Mouse (Mus musculus) neural tube, embryonic 15.5 days (tissue): Measurements from ENCODE around the gene Plekhm3. TPM values are rescaled to one million over a fixed set of nuclear protein-coding genes. Genes with fewer than 3 reads are reported as not detected.

Experiments
- ATAC-seq: fragments of 200-750 bp; cut with Nextera tagmentation; 2 replicates; pipeline ENCODE4 v1.8.0; 2017; ENCODE audit warnings: mild to moderate bottlenecking, moderate TSS enrichment, moderate library complexity; ENCODE audit not compliant: low FRiP score
- H3K27ac ChIP-seq: fragments of 300-500 bp; sonication (generic); replicated peaks from 2 replicates; pipeline ENCODE4 v1.5.1; 2015; ENCODE audit warnings: mild to moderate bottlenecking, inconsistent platforms
- H3K27me3 ChIP-seq: fragments of 300-500 bp; sonication (generic); replicated peaks from 2 replicates; pipeline ENCODE4 v1.6.1; 2015; ENCODE audit warnings: inconsistent platforms
- H3K36me3 ChIP-seq: fragments of 300-500 bp; sonication (generic); 2 replicates; pipeline ENCODE4 v1.6.1; 2015; ENCODE audit warnings: inconsistent platforms
- H3K4me1 ChIP-seq: fragments of 300-500 bp; sonication (generic); 2 replicates; pipeline ENCODE4 v1.6.1; 2015; ENCODE audit warnings: inconsistent platforms
- H3K4me2 ChIP-seq: fragments of 300-500 bp; sonication (generic); 2 replicates; pipeline ENCODE4 v1.6.1; 2015; ENCODE audit warnings: inconsistent platforms, mild to moderate bottlenecking, moderate library complexity
- H3K4me3 ChIP-seq: fragments of 300-500 bp; sonication (generic); replicated peaks from 2 replicates; pipeline ENCODE4 v1.5.1; 2015; ENCODE audit warnings: mild to moderate bottlenecking, inconsistent platforms
- H3K9ac ChIP-seq: fragments of 300-500 bp; sonication (generic); replicated peaks from 2 replicates; pipeline ENCODE4 v1.6.1; 2015; ENCODE audit warnings: mild to moderate bottlenecking, inconsistent platforms
- H3K9me3 ChIP-seq: fragments of 300-500 bp; sonication (generic); replicated peaks from 2 replicates; pipeline ENCODE4 v1.6.1; 2016; ENCODE audit warnings: inconsistent platforms
- WGBS: fragments of 180-500 bp; shearing (Covaris S2); methylation state at CpG from one replicate; pipeline ENCODE4 v1.1.7; 2015; ENCODE audit warnings: mixed read lengths; 5-methylcytosine and 5-hydroxymethylcytosine counted together
- polyA plus RNA-seq: library from polyadenylated mRNA; unstranded; fragments of >200 nt; fragmentation: Nextera tagmentation; extraction: Ambion mirVana; gene quantifications from 2 replicates; pipeline ENCODE4 v1.2.1, GENCODE M21; 2015

Gene Plekhm3
- polyA plus RNA-seq, 1 experiment from 2014 or later: 12.0 TPM

- Histone ChIP-seq H3K4me1 (peaks cover 6% of the 10 kb centered on the region), H3K36me3 (no peaks in the 10 kb centered on the region), H3K9ac (no peak overlapping the region), H3K27me3 (no peaks in the 10 kb centered on the region), H3K9me3 (no peaks in the 10 kb centered on the region), H3K4me3 (no peak overlapping the region), H3K4me2 (no peak overlapping the region), H3K27ac (no peak overlapping the region)
- 93% methylated on average over 15 of the region's 15 CpGs for WGBS
- no peak for ATAC-seq
Measured at GRCm38 (mm10) chr1:64927437-64928274, 29.0 kb downstream of the Plekhm3 start.

- 96% methylated on average over 3 of the region's 3 CpGs for WGBS
- ATAC-seq: no peak
Measured at GRCm38 (mm10) chr1:64925594-64925993, 31.0 kb downstream of the Plekhm3 start.

GRCm38 (mm10) chr1:64924283-64924682 lies 32.3 kb downstream of the Plekhm3 start:
- no peak for ATAC-seq
- Histone ChIP-seq H3K36me3 (peaks cover 12% of the 10 kb centered on the region; the same call in 1 of the 2 replicates), H3K9ac (no peak overlapping the region), H3K4me2 (no peak overlapping the region), H3K27me3 (no peaks in the 10 kb centered on the region; the same call in 1 of the 2 replicates), H3K4me3 (no peak overlapping the region), H3K4me1 (peaks cover 6% of the 10 kb centered on the region), H3K27ac (no peak overlapping the region), H3K9me3 (no peaks in the 10 kb centered on the region)
- WGBS: 41% methylated on average over 12 of the region's 12 CpGs

More at GRCm38 (mm10) chr1:64925594-64925993, 31.0 kb downstream of the Plekhm3 start:
- H3K27ac ChIP-seq: no peak overlapping the region
- peaks cover 6% of the 10 kb centered on the region for H3K4me1 ChIP-seq
- H3K4me3 ChIP-seq: no peak overlapping the region
- H3K27me3 ChIP-seq: no peaks in the 10 kb centered on the region; the same call in 1 of the 2 replicates
- H3K9ac ChIP-seq: no peak overlapping the region
- H3K9me3 ChIP-seq: no peaks in the 10 kb centered on the region
- peaks cover 12% of the 10 kb centered on the region; the same call in 1 of the 2 replicates for H3K36me3 ChIP-seq
- no peak overlapping the region for H3K4me2 ChIP-seq

GRCm38 (mm10) chr1:64918810-64919528 lies 37.7 kb downstream of the Plekhm3 start:
- peaks cover 12% of the 10 kb centered on the region for H3K4me1 ChIP-seq
- H3K4me3 ChIP-seq: no peak overlapping the region
- no peak overlapping the region for H3K4me2 ChIP-seq
- ATAC-seq: no peak
- H3K9ac ChIP-seq: no peak overlapping the region
- H3K36me3 ChIP-seq: peaks cover 12% of the 10 kb centered on the region; the same call in 1 of the 2 replicates
- no peaks in the 10 kb centered on the region for H3K9me3 ChIP-seq
- WGBS: 56% methylated on average over 14 of the region's 14 CpGs
- no peak overlapping the region for H3K27ac ChIP-seq
- H3K27me3 ChIP-seq: peaks cover 8% of the 10 kb centered on the region

GRCm38 (mm10) chr1:64917966-64918365 lies 38.7 kb downstream of the Plekhm3 start:
- H3K4me1 ChIP-seq: peaks cover 12% of the 10 kb centered on the region
- H3K9me3 ChIP-seq: no peaks in the 10 kb centered on the region
- H3K27ac ChIP-seq: no peak overlapping the region
- H3K27me3 ChIP-seq: peaks cover 8% of the 10 kb centered on the region
- H3K4me2 ChIP-seq: no peak overlapping the region
- H3K36me3 ChIP-seq: peaks cover 12% of the 10 kb centered on the region; the same call in 1 of the 2 replicates
- no peak overlapping the region for H3K4me3 ChIP-seq
- no peak overlapping the region for H3K9ac ChIP-seq
- 79% methylated on average over 7 of the region's 7 CpGs for WGBS
- no peak for ATAC-seq

- 13% methylated on average over 5 of the region's 5 CpGs for WGBS
- Histone ChIP-seq H3K4me3 (no peak overlapping the region), H3K9ac (no peak overlapping the region), H3K27me3 (peaks cover 8% of the 10 kb centered on the region), H3K36me3 (peaks cover 12% of the 10 kb centered on the region; the same call in 1 of the 2 replicates), H3K4me2 (no peak overlapping the region), H3K9me3 (no peaks in the 10 kb centered on the region), H3K27ac (no peak overlapping the region), H3K4me1 (peaks cover 12% of the 10 kb centered on the region)
- no peak for ATAC-seq
Measured at GRCm38 (mm10) chr1:64916884-64917507, 39.6 kb downstream of the Plekhm3 start.

GRCm38 (mm10) chr1:64914356-64914755 lies 42.3 kb downstream of the Plekhm3 start:
- Histone ChIP-seq H3K9ac (no peak overlapping the region), H3K4me1 (peaks cover 12% of the 10 kb centered on the region), H3K9me3 (no peaks in the 10 kb centered on the region), H3K27me3 (peaks cover 8% of the 10 kb centered on the region), H3K4me2 (no peak overlapping the region), H3K4me3 (no peak overlapping the region), H3K36me3 (no peaks in the 10 kb centered on the region), H3K27ac (no peak overlapping the region)
- 94% methylated on average over 3 of the region's 3 CpGs for WGBS
- ATAC-seq: no peak

- Histone ChIP-seq H3K27me3 (no peaks in the 10 kb centered on the region), H3K4me2 (no peak overlapping the region), H3K9ac (no peak overlapping the region), H3K27ac (no peak overlapping the region), H3K36me3 (no peaks in the 10 kb centered on the region), H3K9me3 (no peaks in the 10 kb centered on the region), H3K4me3 (no peak overlapping the region), H3K4me1 (no peaks in the 10 kb centered on the region)
- ATAC-seq: no peak
- WGBS: 87% methylated on average over 2 of the region's 2 CpGs
Measured at GRCm38 (mm10) chr1:64907740-64908139, 48.9 kb downstream of the Plekhm3 start.

GRCm38 (mm10) chr1:64906226-64906625 lies 50.4 kb downstream of the Plekhm3 start:
- Histone ChIP-seq H3K4me3 (no peak overlapping the region), H3K9me3 (no peaks in the 10 kb centered on the region), H3K36me3 (no peaks in the 10 kb centered on the region), H3K4me1 (no peaks in the 10 kb centered on the region), H3K4me2 (no peak overlapping the region), H3K27ac (no peak overlapping the region), H3K9ac (no peak overlapping the region), H3K27me3 (no peaks in the 10 kb centered on the region)
- 70% methylated on average over 1 of the region's 1 CpGs for WGBS
- no peak for ATAC-seq

- WGBS: 77% methylated on average over 4 of the region's 4 CpGs
- no peak overlapping the region for H3K4me3 ChIP-seq
- H3K4me2 ChIP-seq: no peak overlapping the region
- no peak for ATAC-seq
- H3K9me3 ChIP-seq: no peaks in the 10 kb centered on the region
- no peak overlapping the region for H3K27ac ChIP-seq
- H3K36me3 ChIP-seq: no peaks in the 10 kb centered on the region
- H3K27me3 ChIP-seq: no peaks in the 10 kb centered on the region
- no peaks in the 10 kb centered on the region for H3K4me1 ChIP-seq
- no peak overlapping the region for H3K9ac ChIP-seq
Measured at GRCm38 (mm10) chr1:64903415-64903814, 53.2 kb downstream of the Plekhm3 start.

GRCm38 (mm10) chr1:64902804-64903203 lies 53.8 kb downstream of the Plekhm3 start:
- Histone ChIP-seq H3K4me2 (no peak overlapping the region), H3K9me3 (no peaks in the 10 kb centered on the region), H3K4me1 (no peaks in the 10 kb centered on the region), H3K36me3 (no peaks in the 10 kb centered on the region), H3K27ac (no peak overlapping the region), H3K4me3 (no peak overlapping the region), H3K27me3 (no peaks in the 10 kb centered on the region), H3K9ac (no peak overlapping the region)
- 68% methylated on average over 2 of the region's 2 CpGs for WGBS
- no peak for ATAC-seq
